ENCODE assay signal across 7 mouse cellular contexts in genomic region chr9:21791861-21792260, GRCm38 (mm10). TPM values are rescaled to one million over a fixed set of nuclear protein-coding genes. Genes with fewer than 3 reads are reported as not detected.
DNase-seq lines count a peak whose midpoint lies in the region; ATAC-seq and TF ChIP-seq lines count a peak whose summit lies in the region.

No protein-coding gene starts in this region.

- WGBS in heart, embryonic 12.5 days = 40% methylated on average over 8 of the region's 8 CpGs
- 81% methylated on average over 8 of the region's 8 CpGs for WGBS in midbrain, embryonic 16.5 days

- no peaks in the 10 kb centered on the region for H3K27me3 ChIP-seq in E14TG2a.4 (ENCODE audit: insufficient read depth, low read length)
- no peaks in the 10 kb centered on the region for H3K27me3 ChIP-seq in heart, embryonic 12.5 days (replicated peaks)
- H3K27me3 ChIP-seq in midbrain, embryonic 16.5 days (ENCODE audit: control insufficient read depth, insufficient read depth, low read depth, low read length) = no peaks in the 10 kb centered on the region

- peak overlapping the region; percentile 46; the same call in 1 of the 2 replicates for H3K9ac ChIP-seq in heart, embryonic 12.5 days
- no peak overlapping the region for H3K9ac ChIP-seq in midbrain, embryonic 16.5 days (ENCODE audit: low read depth, low read length)

- H3K4me2 ChIP-seq in heart, embryonic 12.5 days = peak overlapping the region; percentile 42
- H3K4me2 ChIP-seq in midbrain, embryonic 16.5 days (ENCODE audit: low read length) = no peak overlapping the region

- ATAC-seq in heart, embryonic 12.5 days (ENCODE audit: insufficient number of reproducible peaks, low FRiP score) = peak; percentile 65
- no peak for ATAC-seq in midbrain, embryonic 16.5 days

- H3K9me3 ChIP-seq in E14TG2a.4 (ENCODE audit: low read length) = no peaks in the 10 kb centered on the region
- H3K9me3 ChIP-seq in heart, embryonic 12.5 days (replicated peaks) = no peaks in the 10 kb centered on the region
- H3K9me3 ChIP-seq in midbrain, embryonic 16.5 days (replicated peaks; ENCODE audit: control insufficient read depth, low read length, poor library complexity, severe bottlenecking) = no peaks in the 10 kb centered on the region

- peaks cover 95% of the 10 kb centered on the region for H3K36me3 ChIP-seq in E14TG2a.4 (ENCODE audit: insufficient read depth, low read length)
- H3K36me3 ChIP-seq in heart, embryonic 12.5 days = peaks cover 83% of the 10 kb centered on the region
- H3K36me3 ChIP-seq in midbrain, embryonic 16.5 days (ENCODE audit: control insufficient read depth, insufficient read depth, low read length) = no peaks in the 10 kb centered on the region

- H3K27ac ChIP-seq in heart, embryonic 12.5 days (ENCODE audit: poor library complexity, severe bottlenecking) = peak overlapping the region; percentile 73
- H3K27ac ChIP-seq in midbrain, embryonic 16.5 days (ENCODE audit: low read length) = no peak overlapping the region

- TF ChIP-seq CTCF in E14TG2a.4 (conservative IDR thresholded peaks at IDR 0.05; ENCODE audit: low read length) = no peak

- H3K4me1 ChIP-seq in E14TG2a.4 (replicated peaks; ENCODE audit: low read depth, low read length) = peaks cover 96% of the 10 kb centered on the region
- peaks cover 70% of the 10 kb centered on the region for H3K4me1 ChIP-seq in heart, embryonic 12.5 days (replicated peaks)
- H3K4me1 ChIP-seq in midbrain, embryonic 16.5 days (ENCODE audit: control insufficient read depth, insufficient read depth, low read length) = no peaks in the 10 kb centered on the region

- peak; percentile 32 to 45 for DNase-seq in adrenal gland, adult 18-20 months (ENCODE audit: low spot score in 2 of 2)
- peak; percentile 83 to 89 for DNase-seq in lung, adult 18-20 months
- DNase-seq in layer of hippocampus, adult 9-10 months (ENCODE audit: low spot score) = no peak
- DNase-seq in thymus, postnatal 0 days (ENCODE audit: low spot score) = no peak

- H3K4me3 ChIP-seq in E14TG2a.4 (replicated peaks; ENCODE audit: low read length) = 0 out of 2 replicates have a peak overlapping the region, but pooled peaks have one; percentile 29
- H3K4me3 ChIP-seq in heart, embryonic 12.5 days = no peak overlapping the region
- no peak overlapping the region for H3K4me3 ChIP-seq in midbrain, embryonic 16.5 days (ENCODE audit: low read depth, low read length)

RNA-seq across cellular contexts. Expression of gene Kank2, which starts 6.7 kb away (rescaled TPM):
- total RNA-seq in adrenal gland, adult 18-20 months (2021) = 10 to 100 TPM; 31.1 to 31.3 TPM
- polyA plus RNA-seq in heart, embryonic 12.5 days (2016; fragmentation: Nextera tagmentation; extraction: Ambion mirVana) = 18.9 and 19.9 TPM in 2 replicates
- polyA plus RNA-seq in midbrain, embryonic 16.5 days (2015; fragmentation: Nextera tagmentation; extraction: Ambion mirVana) = 3.1 and 3.5 TPM in 2 replicates
- 1.8 and 2.0 TPM in 2 replicates for polyA plus RNA-seq in thymus, postnatal 0 days (2015; fragmentation: Nextera tagmentation; extraction: Ambion mirVana)

RNA-seq across cellular contexts. Expression of gene Spc24, which starts 31.8 kb away (rescaled TPM):
- 1 to 10 TPM in 1 of 2 experiments, under 1 TPM in 1; 0.56 to 1.1 TPM for total RNA-seq in adrenal gland, adult 18-20 months (2021)
- polyA plus RNA-seq in heart, embryonic 12.5 days (2016; fragmentation: Nextera tagmentation; extraction: Ambion mirVana) = 84.5 and 86.8 TPM in 2 replicates
- 10.4 and 11.8 TPM in 2 replicates for polyA plus RNA-seq in midbrain, embryonic 16.5 days (2015; fragmentation: Nextera tagmentation; extraction: Ambion mirVana)
- 136 and 144 TPM in 2 replicates for polyA plus RNA-seq in thymus, postnatal 0 days (2015; fragmentation: Nextera tagmentation; extraction: Ambion mirVana)

RNA-seq across cellular contexts. Expression of gene Angptl8, which starts 43.4 kb away (rescaled TPM):
- 10 to 100 TPM in 1 of 2 experiments, 1 to 10 TPM in 1; 8.2 to 26.2 TPM for total RNA-seq in adrenal gland, adult 18-20 months (2021)
- polyA plus RNA-seq in heart, embryonic 12.5 days (2016; fragmentation: Nextera tagmentation; extraction: Ambion mirVana) = 1.7 and 1.9 TPM in 2 replicates
- 0.87 TPM in 1 of 2 replicates, not detected in the other for polyA plus RNA-seq in midbrain, embryonic 16.5 days (2015; fragmentation: Nextera tagmentation; extraction: Ambion mirVana)
- 0.16 TPM in 1 of 2 replicates, not detected in the other for polyA plus RNA-seq in thymus, postnatal 0 days (2015; fragmentation: Nextera tagmentation; extraction: Ambion mirVana)

Comparison
In these comparisons a context has a peak if more than half of its experiments do, and no peak if none do; other contexts are left out.
1. DNase-seq: peak in adrenal gland, adult 18-20 months (2 of 2) and lung, adult 18-20 months (2 of 2); none in layer of hippocampus, adult 9-10 months (single experiment) and thymus, postnatal 0 days (single experiment).